11 mouse cellular contexts compared by ENCODE assay signal in the genomic region with DNA sequence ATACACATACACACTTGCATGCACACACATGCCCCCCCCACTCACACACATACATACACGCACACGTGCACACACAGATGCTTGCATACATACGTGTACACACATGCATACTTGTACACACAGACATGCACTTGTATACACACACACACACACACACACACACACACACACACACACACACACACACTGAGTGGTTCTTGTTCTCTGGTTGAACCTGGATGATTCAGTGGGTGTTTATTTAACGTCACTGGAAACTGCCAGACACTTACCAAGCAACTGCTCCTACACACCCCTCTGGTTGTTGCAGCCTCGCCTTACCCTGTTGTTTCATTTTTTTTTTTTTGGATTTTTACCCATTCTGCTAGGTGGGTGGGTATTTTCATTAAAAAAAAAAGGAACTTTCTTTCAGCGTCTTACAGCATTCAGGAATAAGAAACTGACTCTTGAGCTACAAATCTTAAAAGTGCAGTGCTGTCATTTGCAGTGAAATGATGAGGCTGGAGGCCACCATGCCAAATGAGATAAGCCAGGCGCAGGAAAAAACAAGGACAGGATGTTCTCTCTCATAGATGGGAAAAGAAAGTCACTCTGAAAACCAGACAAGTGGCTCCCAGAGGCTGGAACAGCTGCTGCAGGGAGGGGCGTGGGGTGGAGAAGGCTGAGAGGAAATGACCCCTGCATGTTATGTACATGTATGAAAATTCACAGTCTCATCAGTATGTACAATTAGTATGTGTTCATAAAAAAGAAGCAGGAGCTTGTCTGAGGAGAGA. TPM values are rescaled to one million over a fixed set of nuclear protein-coding genes. Genes with fewer than 3 reads are reported as not detected.
DNase-seq lines count a peak whose midpoint lies in the region; ATAC-seq and TF ChIP-seq lines count a peak whose summit lies in the region.
"Had no signal": no experiment of that assay in that cellular context is flagged by ENCODE, and none has a peak within 500 bp of the region (broad histone marks: within the 10 kb centered on the region; RNA-seq: fewer than 3 reads in every experiment).

No protein-coding gene starts in this region.

- H3K4me3 ChIP-seq in brown adipose tissue, adult 24 weeks (ENCODE audit: insufficient read depth, low read depth, low read length): no peak overlapping the region
- no peak overlapping the region for H3K4me3 ChIP-seq in liver, postnatal 0 days (ENCODE audit: low read depth, low read length)
- H3K4me3 ChIP-seq in limb, embryonic 10.5 days: no peak overlapping the region

- intact Hi-C loops in heart, postnatal 36 days (cut with DNase I): no loop called here

- TF ChIP-seq EP300 in liver, postnatal 0 days (IDR thresholded peaks at IDR 0.05; ENCODE audit: low read depth): peak; percentile 92

- DNase-seq in adrenal gland, postnatal 14 days: peak; percentile 65
- DNase-seq in heart, postnatal 36 days: peak; percentile 68 to 74
- DNase-seq in liver, postnatal 0 days: peak; percentile 34
- DNase-seq in layer of hippocampus, adult 9-10 months (ENCODE audit: low spot score): no peak
- no peak for DNase-seq in limb, embryonic 10.5 days (ENCODE audit: low spot score)
- DNase-seq in frontal cortex, adult 2 months (ENCODE audit: extremely low spot score in 1 of 2, low spot score in 1 of 2): no peak
- no peak for DNase-seq in cerebellum, adult 11-12 months

- peaks cover 11% of the 10 kb centered on the region; the same call in 1 of the 2 replicates for H3K4me1 ChIP-seq in brown adipose tissue, adult 24 weeks (ENCODE audit: control insufficient read depth, insufficient read depth, insufficient read length, low read length)
- no peaks in the 10 kb centered on the region for H3K4me1 ChIP-seq in liver, postnatal 0 days (ENCODE audit: insufficient read depth)
- peaks cover 14% of the 10 kb centered on the region for H3K4me1 ChIP-seq in limb, embryonic 10.5 days

- no peak overlapping the region for H3K4me2 ChIP-seq in liver, postnatal 0 days (ENCODE audit: low read depth, low read length)
- H3K4me2 ChIP-seq: hindbrain, embryonic 14.5 days had no signal

- ATAC-seq in liver, postnatal 0 days: peak; percentile 73
- ATAC-seq: Patski had no signal

- H3K9me3 ChIP-seq in liver, postnatal 0 days (ENCODE audit: low read length): no peaks in the 10 kb centered on the region
- H3K9me3 ChIP-seq in limb, embryonic 10.5 days (replicated peaks): no peaks in the 10 kb centered on the region

- no peak for TF ChIP-seq CTCF in liver, postnatal 0 days (IDR thresholded peaks at IDR 0.05; ENCODE audit: low read depth)

- WGBS in liver, postnatal 0 days (ENCODE audit: insufficient replicate concordance): 53% methylated on average over 8 of the region's 8 CpGs
- WGBS in limb, embryonic 10.5 days: 81% methylated on average over 8 of the region's 8 CpGs

- no peaks in the 10 kb centered on the region for H3K36me3 ChIP-seq in liver, postnatal 0 days (replicated peaks; ENCODE audit: insufficient read depth, low read length)
- no peaks in the 10 kb centered on the region for H3K36me3 ChIP-seq in limb, embryonic 10.5 days

- peak overlapping the region; percentile 90 for H3K27ac ChIP-seq in brown adipose tissue, adult 24 weeks (replicated peaks; ENCODE audit: low read depth, low read length)
- peak overlapping the region; percentile 59 for H3K27ac ChIP-seq in liver, postnatal 0 days (ENCODE audit: low read depth)
- H3K27ac ChIP-seq in limb, embryonic 10.5 days: no peak overlapping the region
- H3K27ac ChIP-seq: hindbrain, embryonic 14.5 days; liver, embryonic 14.5 days had no signal

- H3K27me3 ChIP-seq in liver, postnatal 0 days (ENCODE audit: insufficient read depth, low read length): no peaks in the 10 kb centered on the region
- no peaks in the 10 kb centered on the region for H3K27me3 ChIP-seq in limb, embryonic 10.5 days (ENCODE audit: low read depth, poor library complexity, severe bottlenecking)
- H3K27me3 ChIP-seq: Patski had no signal

- no peak overlapping the region for H3K9ac ChIP-seq in liver, postnatal 0 days (replicated peaks)
- H3K9ac ChIP-seq: hindbrain, embryonic 14.5 days; liver, embryonic 14.5 days had no signal

RNA-seq across cellular contexts. Expression of a gene that starts 19.6 kb away (rescaled TPM):
- total RNA-seq in adrenal gland, postnatal 14 days (2021): 62.5 and 91.7 TPM in 2 replicates
- 18.5 and 18.6 TPM in 2 replicates for polyA plus RNA-seq in brown adipose tissue, adult 24 weeks (2012; ENCODE audit: insufficient read depth, insufficient read length, missing spikeins)
- total RNA-seq in heart, postnatal 36 days (2021): 100 to 1,000 TPM in 1 of 2 experiments, 10 to 100 TPM in 1; 58.7 to 102 TPM
- 45.5 and 48.5 TPM in 2 replicates for polyA plus RNA-seq in liver, postnatal 0 days (2015; fragmentation: Nextera tagmentation; extraction: Ambion mirVana)
- 30.4 and 32.8 TPM in 2 replicates for polyA plus RNA-seq in limb, embryonic 10.5 days (2016; fragmentation: Nextera tagmentation; extraction: Ambion mirVana)
- 4.6 and 6.0 TPM in 2 replicates for polyA plus RNA-seq in frontal cortex, adult 2 months (2012; rRNA removed)
- polyA plus RNA-seq: Patski had no signal

RNA-seq across cellular contexts. Expression of a gene that starts 30.2 kb away (rescaled TPM):
- total RNA-seq in adrenal gland, postnatal 14 days (2021): 1.6 and 2.6 TPM in 2 replicates
- polyA plus RNA-seq in brown adipose tissue, adult 24 weeks (2012; ENCODE audit: insufficient read depth, insufficient read length, missing spikeins): 1.5 TPM in 1 of 2 replicates, not detected in the other
- 1 to 10 TPM; 2.6 to 3.2 TPM for total RNA-seq in heart, postnatal 36 days (2021)
- polyA plus RNA-seq in liver, postnatal 0 days (2015; fragmentation: Nextera tagmentation; extraction: Ambion mirVana): 0.14 and 0.31 TPM in 2 replicates
- polyA plus RNA-seq in limb, embryonic 10.5 days (2016; fragmentation: Nextera tagmentation; extraction: Ambion mirVana): 0.74 and 1.0 TPM in 2 replicates
- 65.5 and 75.2 TPM in 2 replicates for polyA plus RNA-seq in frontal cortex, adult 2 months (2012; rRNA removed)

Comparison
In these comparisons a context has a peak if more than half of its experiments do, and no peak if none do; other contexts are left out.
1. DNase-seq: peak in adrenal gland, postnatal 14 days (single experiment), heart, postnatal 36 days (2 of 2) and liver, postnatal 0 days (single experiment); none in layer of hippocampus, adult 9-10 months (single experiment), limb, embryonic 10.5 days (single experiment), frontal cortex, adult 2 months (0 of 2) and cerebellum, adult 11-12 months (single experiment).
2. RNA of a gene that starts 30.2 kb away (polyA plus RNA-seq): 65.5 to 75.2 TPM in frontal cortex, adult 2 months; 1.5 TPM in brown adipose tissue, adult 24 weeks, 0.74 to 1.0 TPM in limb, embryonic 10.5 days and 0.14 to 0.31 TPM in liver, postnatal 0 days; every median in the first group is over 10 times any median in the second.